Mouse (Mus musculus): ENCODE measurements around the gene Hgfac.

DNA sequence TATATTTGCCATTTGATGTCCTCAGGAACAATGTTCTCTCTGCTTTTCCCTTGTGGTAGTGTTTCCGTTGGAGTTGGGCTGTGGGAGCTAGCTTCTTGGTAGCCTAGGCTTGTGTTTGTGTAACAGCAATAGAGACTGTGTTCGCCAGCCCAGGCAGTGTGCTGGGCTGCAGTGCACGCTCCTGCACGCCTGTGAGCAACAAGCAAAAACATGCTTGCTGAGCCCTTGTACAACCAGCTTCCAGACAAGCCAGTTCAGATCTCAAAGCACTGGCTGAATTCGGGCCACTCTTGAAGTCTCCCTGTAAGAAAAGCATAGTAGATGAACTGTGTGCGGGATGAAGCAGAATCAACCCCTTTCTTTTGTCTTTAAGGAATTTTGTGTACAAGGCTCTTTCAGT, 42.0 kb upstream of the Hgfac start:
- no peak for TF ChIP-seq EP300 (optimal IDR thresholded peaks at IDR 0.05)
- no peak for TF ChIP-seq CTCF (IDR thresholded peaks at IDR 0.05; ENCODE audit: low read depth)
